Mouse (Mus musculus) kidney, adult 11 months (tissue): ENCODE measurements around the gene Tjp2.

ENCODE experiments used
- DNase-seq: peaks from one replicate; pipeline ENCODE4 v3.0.0; 2022

Tjp2 gene

GRCm38 (mm10) chr19:24176692-24177091 lies 48.1 kb downstream of the Tjp2 start:
- DNase-seq: no peak

GRCm38 (mm10) chr19:24174896-24175295 lies 49.9 kb downstream of the Tjp2 start:
- no peak for DNase-seq

- DNase-seq: peak; percentile 96
These were observed 51.0 kb downstream of the Tjp2 start for GRCm38 (mm10) chr19:24173608-24174523.

- DNase-seq: no peak
These were observed 51.8 kb downstream of the Tjp2 start for GRCm38 (mm10) chr19:24173020-24173419.

- DNase-seq: no peak
These were observed 56.3 kb downstream of the Tjp2 start for GRCm38 (mm10) chr19:24168531-24168930.

GRCm38 (mm10) chr19:24166516-24167091 lies 58.2 kb downstream of the Tjp2 start:
- peak; percentile 56 for DNase-seq

GRCm38 (mm10) chr19:24163974-24164373 lies 60.9 kb downstream of the Tjp2 start:
- no peak for DNase-seq

GRCm38 (mm10) chr19:24160460-24160859 lies 64.4 kb downstream of the Tjp2 start:
- no peak for DNase-seq

- DNase-seq: peak; percentile 64
These were observed 65.1 kb downstream of the Tjp2 start for GRCm38 (mm10) chr19:24159751-24160150.

GRCm38 (mm10) chr19:24159334-24159733 lies 65.5 kb downstream of the Tjp2 start:
- no peak for DNase-seq

- peak; percentile 44 for DNase-seq
These were observed 68.8 kb downstream of the Tjp2 start for GRCm38 (mm10) chr19:24156067-24156455.

- DNase-seq: no peak
These were observed 69.3 kb downstream of the Tjp2 start for GRCm38 (mm10) chr19:24155395-24156066.

- DNase-seq: no peak
These were observed 71.4 kb downstream of the Tjp2 start for GRCm38 (mm10) chr19:24153266-24154023.

- DNase-seq: no peak
These were observed 80.8 kb downstream of the Tjp2 start for GRCm38 (mm10) chr19:24144009-24144408.

- no peak for DNase-seq
These were observed 82.2 kb downstream of the Tjp2 start for GRCm38 (mm10) chr19:24142621-24143061.

GRCm38 (mm10) chr19:24140298-24140697 lies 84.5 kb downstream of the Tjp2 start:
- no peak for DNase-seq

GRCm38 (mm10) chr19:24137392-24137791 lies 87.4 kb downstream of the Tjp2 start:
- no peak for DNase-seq

- DNase-seq: no peak
These were observed 89.8 kb downstream of the Tjp2 start for GRCm38 (mm10) chr19:24134991-24135390.

GRCm38 (mm10) chr19:24134144-24134911 lies 90.5 kb downstream of the Tjp2 start:
- no peak for DNase-seq

GRCm38 (mm10) chr19:24123534-24124290 lies 101.1 kb downstream of the Tjp2 start:
- no peak for DNase-seq

- DNase-seq: no peak
These were observed 101.7 kb downstream of the Tjp2 start for GRCm38 (mm10) chr19:24123087-24123486.
